Mouse (Mus musculus) heart, adult 8-10 months (tissue): ENCODE measurements around the gene Eml1. TPM values are rescaled to one million over a fixed set of nuclear protein-coding genes. Genes with fewer than 3 reads are reported as not detected.
A peak's percentile ranks its signal among the peaks of the same experiment; 100 is the strongest.

Source experiments
- DNase-seq: peaks from one replicate; pipeline ENCODE4 v3.0.0; 2022; ENCODE audit warnings: low spot score
- total RNA-seq, 4 experiments: library from RNA; stranded (reverse); gene quantifications; 2 replicates each; pipeline ENCODE4 v1.2.4; 2022

Eml1 gene
- total RNA-seq, 4 experiments from 2014 or later, result 65.1 to 92.0 (median 80.7) TPM

- DNase-seq, result no peak
Measured at GRCm38 (mm10) chr12:108422495-108422857, 51.7 kb downstream of the Eml1 start.

- DNase-seq, result peak; percentile 82
Measured at GRCm38 (mm10) chr12:108422858-108423631, 52.3 kb downstream of the Eml1 start.

GRCm38 (mm10) chr12:108430964-108431363, 60.2 kb downstream of the Eml1 start:
- DNase-seq, result no peak

GRCm38 (mm10) chr12:108431714-108432113, 61.0 kb downstream of the Eml1 start:
- DNase-seq, result no peak

GRCm38 (mm10) chr12:108432578-108432977, 61.8 kb downstream of the Eml1 start:
- no peak for DNase-seq

- no peak for DNase-seq
Measured at GRCm38 (mm10) chr12:108433030-108433429, 62.3 kb downstream of the Eml1 start.

GRCm38 (mm10) chr12:108433498-108433897, 62.7 kb downstream of the Eml1 start:
- DNase-seq, result no peak

GRCm38 (mm10) chr12:108435444-108436015, 64.8 kb downstream of the Eml1 start:
- DNase-seq, result no peak

GRCm38 (mm10) chr12:108436029-108436923, 65.5 kb downstream of the Eml1 start:
- peak; percentile 51 for DNase-seq

GRCm38 (mm10) chr12:108437446-108437845, 66.7 kb downstream of the Eml1 start:
- DNase-seq, result no peak

GRCm38 (mm10) chr12:108443271-108443670, 72.5 kb downstream of the Eml1 start:
- DNase-seq, result no peak

- no peak for DNase-seq
Measured at GRCm38 (mm10) chr12:108443708-108444107, 73.0 kb downstream of the Eml1 start.

GRCm38 (mm10) chr12:108444166-108445115, 73.7 kb downstream of the Eml1 start:
- no peak for DNase-seq

GRCm38 (mm10) chr12:108446721-108447120, 76.0 kb downstream of the Eml1 start:
- no peak for DNase-seq

- DNase-seq, result no peak
Measured at GRCm38 (mm10) chr12:108448396-108448795, 77.6 kb downstream of the Eml1 start.

GRCm38 (mm10) chr12:108449935-108450334, 79.2 kb downstream of the Eml1 start:
- no peak for DNase-seq

GRCm38 (mm10) chr12:108450546-108450945, 79.8 kb downstream of the Eml1 start:
- no peak for DNase-seq

GRCm38 (mm10) chr12:108452151-108452874, 81.6 kb downstream of the Eml1 start:
- no peak for DNase-seq

GRCm38 (mm10) chr12:108453561-108454044, 82.8 kb downstream of the Eml1 start:
- no peak for DNase-seq

- no peak for DNase-seq
Measured at GRCm38 (mm10) chr12:108455004-108455403, 84.2 kb downstream of the Eml1 start.
